Mouse (Mus musculus) hindbrain, embryonic 11.5 days (tissue): ENCODE results near the gene Hs6st3. TPM values are rescaled to one million over a fixed set of nuclear protein-coding genes. Genes with fewer than 3 reads are reported as not detected.

Experiments
- ATAC-seq: fragments of 200-750 bp; cut with Nextera tagmentation; 2 replicates; pipeline ENCODE4 v1.8.0; 2017; ENCODE audit warnings: mild to moderate bottlenecking, moderate TSS enrichment, moderate library complexity; ENCODE audit not compliant: low FRiP score
- DNase-seq: peaks from one replicate; pipeline ENCODE4 v3.0.0-alpha.2; 2015; ENCODE audit warnings: low spot score
- H3K27ac ChIP-seq: fragments of 300-500 bp; sonication (generic); 2 replicates; pipeline ENCODE4 v1.5.1; 2014; ENCODE audit warnings: mild to moderate bottlenecking, low read depth, low read length
- H3K27me3 ChIP-seq: fragments of 300-500 bp; sonication (generic); 2 replicates; pipeline ENCODE4 v1.6.1; 2014; ENCODE audit warnings: mild to moderate bottlenecking, low read length, moderate library complexity, mixed read lengths; ENCODE audit not compliant: control insufficient read depth, insufficient read depth
- H3K36me3 ChIP-seq: fragments of 300-500 bp; sonication (generic); 2 replicates; pipeline ENCODE4 v1.6.1; 2014; ENCODE audit warnings: mild to moderate bottlenecking, low read length, moderate library complexity, mixed read lengths; ENCODE audit not compliant: control insufficient read depth, insufficient read depth
- H3K4me1 ChIP-seq: fragments of 300-500 bp; sonication (generic); replicated peaks from 2 replicates; pipeline ENCODE4 v1.6.1; 2014; ENCODE audit warnings: low read length, mixed read lengths; ENCODE audit not compliant: control insufficient read depth, insufficient read depth
- H3K4me2 ChIP-seq: fragments of 300-500 bp; sonication (generic); replicated peaks from 2 replicates; pipeline ENCODE4 v1.6.1; 2014; ENCODE audit warnings: mild to moderate bottlenecking, low read depth, low read length
- H3K4me3 ChIP-seq: fragments of 300-500 bp; sonication (generic); 2 replicates; pipeline ENCODE4 v1.5.1; 2014; ENCODE audit warnings: low read depth, low read length
- H3K9ac ChIP-seq: fragments of 300-500 bp; sonication (generic); 2 replicates; pipeline ENCODE4 v1.6.1; 2014; ENCODE audit warnings: low read depth, low read length
- H3K9me3 ChIP-seq: fragments of 300-500 bp; sonication (generic); 2 replicates; pipeline ENCODE4 v1.6.1; 2016; ENCODE audit warnings: low read length; ENCODE audit not compliant: control insufficient read depth
- WGBS: fragments of 180-500 bp; shearing (Covaris S2); extraction: QIAGEN DNeasy Blood & Tissue Kit; methylation state at CpG from one replicate; pipeline ENCODE4 v1.1.7; 2014; 5-methylcytosine and 5-hydroxymethylcytosine counted together
- polyA plus RNA-seq: library from polyadenylated mRNA; unstranded; fragments of >200 nt; fragmentation: Nextera tagmentation; extraction: Ambion mirVana; gene quantifications from 2 replicates; pipeline ENCODE4 v1.2.1, GENCODE M21; 2014

Gene Hs6st3
- polyA plus RNA-seq, 1 experiment from 2014 or later: 0.57 TPM

DNA sequence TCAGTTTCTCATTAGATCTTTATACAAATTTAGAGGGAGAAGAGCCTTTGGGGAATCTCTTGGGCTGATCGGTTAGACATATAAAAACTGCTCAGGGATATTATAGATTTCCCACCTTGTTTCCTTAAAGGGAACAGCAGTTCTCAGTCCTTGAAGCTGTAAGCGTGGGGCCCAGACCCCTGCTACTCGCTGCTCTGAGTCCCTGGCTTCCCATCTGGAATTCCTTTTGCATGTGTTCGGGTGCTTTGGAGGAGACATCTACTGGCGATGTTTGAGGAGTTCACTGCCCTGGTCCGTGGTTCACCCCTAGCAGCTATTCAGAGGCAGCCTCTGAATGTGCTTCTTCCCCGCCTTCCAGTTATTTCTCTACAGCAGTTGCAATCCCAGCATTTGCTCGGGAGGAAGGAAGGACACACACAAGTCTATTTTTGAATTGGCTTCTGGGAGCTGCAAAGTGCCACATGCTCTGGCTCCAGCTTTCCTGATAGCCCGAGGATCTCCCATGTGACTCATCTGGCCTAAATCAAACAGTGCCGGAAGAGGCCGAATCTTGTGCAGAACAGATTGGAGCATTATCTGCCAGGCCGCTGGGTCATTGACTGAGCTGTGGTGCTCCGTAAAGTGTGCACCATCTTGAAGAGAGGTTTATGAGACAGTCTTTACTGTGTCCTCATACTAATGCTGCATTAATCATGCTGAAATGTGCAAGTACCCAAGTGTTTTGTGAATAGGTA lies 77.6 kb downstream of the Hs6st3 start:
- WGBS: 82% methylated on average over 13 of the region's 13 CpGs

GRCm38 (mm10) chr14:119227709-119228338 lies 89.7 kb downstream of the Hs6st3 start:
- WGBS: 91% methylated on average over 3 of the region's 3 CpGs
- Histone ChIP-seq H3K9me3 (no peaks in the 10 kb centered on the region), H3K4me1 (no peaks in the 10 kb centered on the region), H3K9ac (no peak overlapping the region), H3K27ac (no peak overlapping the region), H3K4me2 (no peak overlapping the region), H3K27me3 (no peaks in the 10 kb centered on the region), H3K36me3 (no peaks in the 10 kb centered on the region), H3K4me3 (no peak overlapping the region)
- ATAC-seq: no peak
- DNase-seq: no peak

More for the DNA sequence above, 77.6 kb downstream of the Hs6st3 start:
- ATAC-seq: no peak
- no peak for DNase-seq
- Histone ChIP-seq H3K27me3 (no peaks in the 10 kb centered on the region), H3K9me3 (no peaks in the 10 kb centered on the region), H3K4me2 (no peak overlapping the region), H3K4me3 (no peak overlapping the region), H3K4me1 (no peaks in the 10 kb centered on the region), H3K9ac (no peak overlapping the region), H3K27ac (no peak overlapping the region), H3K36me3 (no peaks in the 10 kb centered on the region)

GRCm38 (mm10) chr14:119233598-119233997 lies 95.5 kb downstream of the Hs6st3 start:
- Histone ChIP-seq H3K36me3 (no peaks in the 10 kb centered on the region), H3K27ac (no peak overlapping the region), H3K4me3 (no peak overlapping the region), H3K9me3 (no peaks in the 10 kb centered on the region), H3K4me2 (no peak overlapping the region), H3K4me1 (no peaks in the 10 kb centered on the region), H3K27me3 (no peaks in the 10 kb centered on the region), H3K9ac (no peak overlapping the region)
- DNase-seq: no peak
- ATAC-seq: peak; percentile 90
- 80% methylated on average over 2 of the region's 2 CpGs for WGBS

GRCm38 (mm10) chr14:119247131-119247530 lies 109.0 kb downstream of the Hs6st3 start:
- no peak for DNase-seq
- Histone ChIP-seq H3K9me3 (no peaks in the 10 kb centered on the region), H3K4me3 (no peak overlapping the region), H3K36me3 (no peaks in the 10 kb centered on the region), H3K4me1 (no peaks in the 10 kb centered on the region), H3K27ac (no peak overlapping the region), H3K27me3 (no peaks in the 10 kb centered on the region), H3K9ac (no peak overlapping the region), H3K4me2 (no peak overlapping the region)
- no peak for ATAC-seq
- WGBS: 92% methylated on average over 6 of the region's 6 CpGs

- Histone ChIP-seq H3K4me1 (no peaks in the 10 kb centered on the region), H3K36me3 (no peaks in the 10 kb centered on the region), H3K9me3 (no peaks in the 10 kb centered on the region), H3K4me2 (no peak overlapping the region), H3K9ac (no peak overlapping the region), H3K4me3 (no peak overlapping the region), H3K27ac (no peak overlapping the region), H3K27me3 (no peaks in the 10 kb centered on the region)
- ATAC-seq (no peak), DNase-seq (no peak)
- WGBS: 82% methylated on average over 16 of the region's 16 CpGs
These were observed 110.0 kb downstream of the Hs6st3 start for GRCm38 (mm10) chr14:119248001-119248607.

- no peak for DNase-seq
- no peak overlapping the region for H3K27ac ChIP-seq
- no peak overlapping the region for H3K9ac ChIP-seq
- H3K36me3 ChIP-seq: no peaks in the 10 kb centered on the region
- no peak overlapping the region for H3K4me2 ChIP-seq
- no peaks in the 10 kb centered on the region for H3K9me3 ChIP-seq
- H3K27me3 ChIP-seq: no peaks in the 10 kb centered on the region
- H3K4me1 ChIP-seq: no peaks in the 10 kb centered on the region
- H3K4me3 ChIP-seq: no peak overlapping the region
- 82% methylated on average over 10 of the region's 10 CpGs for WGBS
- ATAC-seq: no peak
These were observed 112.2 kb downstream of the Hs6st3 start for GRCm38 (mm10) chr14:119250353-119250752.

DNA sequence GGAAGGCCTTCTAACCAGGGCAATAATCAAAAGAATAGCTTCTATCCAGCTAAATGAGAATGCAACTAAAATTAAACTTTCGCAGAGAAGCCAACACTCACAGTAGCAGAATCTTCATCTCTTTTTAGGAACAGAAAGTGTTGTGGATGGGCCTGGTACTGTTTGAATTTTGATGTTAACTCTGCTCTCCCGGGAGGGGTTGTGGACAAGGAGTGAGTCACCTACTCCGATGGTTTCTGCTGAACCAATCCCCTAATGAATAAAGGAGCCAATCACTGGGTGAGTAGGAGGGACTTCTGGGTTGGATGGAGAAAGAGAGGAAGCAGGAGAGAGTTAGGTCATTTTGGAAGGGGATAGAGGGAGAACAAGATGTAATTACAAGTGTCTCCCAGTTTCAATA lies 117.3 kb downstream of the Hs6st3 start:
- H3K9ac ChIP-seq: no peak overlapping the region
- H3K4me3 ChIP-seq: no peak overlapping the region
- H3K27ac ChIP-seq: no peak overlapping the region
- H3K4me1 ChIP-seq: no peaks in the 10 kb centered on the region
- no peaks in the 10 kb centered on the region for H3K36me3 ChIP-seq
- DNase-seq (no peak), ATAC-seq (no peak)
- no peaks in the 10 kb centered on the region for H3K27me3 ChIP-seq
- no peak overlapping the region for H3K4me2 ChIP-seq
- 82% methylated on average over 3 of the region's 3 CpGs for WGBS
- H3K9me3 ChIP-seq: no peaks in the 10 kb centered on the region

DNA sequence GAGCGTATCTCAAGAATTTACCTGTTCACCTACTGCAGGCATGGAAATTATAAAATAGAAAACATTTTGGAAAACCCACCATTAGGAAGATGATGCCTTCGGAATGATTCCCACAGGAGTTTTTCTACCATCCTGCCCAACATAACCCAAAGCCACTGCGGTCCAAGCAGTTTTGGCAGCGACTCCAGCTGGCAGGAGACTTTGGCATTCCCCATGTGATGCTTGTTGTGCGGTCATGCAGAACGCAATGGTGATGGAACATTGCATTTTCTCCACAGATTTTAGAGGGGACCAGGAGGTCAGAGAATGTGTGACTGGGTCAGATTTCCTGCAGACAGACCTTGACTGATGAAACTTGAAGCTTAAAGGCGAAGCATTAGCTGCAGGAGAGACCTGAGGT lies 118.9 kb downstream of the Hs6st3 start:
- Histone ChIP-seq H3K27ac (no peak overlapping the region), H3K4me3 (no peak overlapping the region), H3K4me1 (no peaks in the 10 kb centered on the region), H3K36me3 (no peaks in the 10 kb centered on the region), H3K9ac (no peak overlapping the region), H3K9me3 (no peaks in the 10 kb centered on the region), H3K27me3 (no peaks in the 10 kb centered on the region), H3K4me2 (no peak overlapping the region)
- DNase-seq: no peak
- WGBS: 78% methylated on average over 7 of the region's 7 CpGs
- ATAC-seq: no peak
